Mouse (Mus musculus) stomach, postnatal 0 days (tissue): ENCODE data around the gene Kctd6.

ENCODE experiments used
- CTCF ChIP-seq: IDR thresholded peaks from 2 replicates; pipeline ENCODE4 v1.5.1; 2016; ENCODE audit warnings: antibody characterized with exemption, low read depth, mild to moderate bottlenecking, moderate library complexity
- EP300 ChIP-seq: optimal IDR thresholded peaks from 2 replicates; pipeline ENCODE3; 2016; ENCODE audit warnings: antibody characterized with exemption

- TF ChIP-seq EP300 (no peak), CTCF (no peak)
Observed at GRCm38 (mm10) chr14:8212996-8213395, 944 bp upstream of the Kctd6 start.
